Mouse (Mus musculus): ENCODE measurements around the gene Acot12. TPM values are rescaled to one million over a fixed set of nuclear protein-coding genes. Genes with fewer than 3 reads are reported as not detected.

The Acot12 gene
- polyA plus RNA-seq, 1 experiment = 47.7 TPM

- TF ChIP-seq POLR2A (IDR thresholded peaks at IDR 0.05; ENCODE audit: low read depth, low read length) = no peak
- TF ChIP-seq CTCF (conservative IDR thresholded peaks at IDR 0.05; ENCODE audit: insufficient read depth, insufficient read length, low read depth, low read length) = no peak
- Histone ChIP-seq H3K27ac (ENCODE audit: insufficient read depth, low read depth, low read length) (no peak overlapping the region), H3K36me3 (ENCODE audit: control insufficient read depth, insufficient read depth, low read length) (peaks cover 1% of the 10 kb centered on the region; the same call in 1 of the 2 replicates), H3K27me3 (replicated peaks; ENCODE audit: control insufficient read depth, insufficient read depth, low read length) (no peaks in the 10 kb centered on the region), H3K4me1 (ENCODE audit: control insufficient read depth, insufficient read depth, low read length) (peaks cover 3% of the 10 kb centered on the region; the same call in 1 of the 2 replicates), H3K4me3 (ENCODE audit: insufficient read depth, low read depth, low read length) (no peak overlapping the region)
- DNase-seq = peak; percentile 58
- 62% methylated on average over 6 of the region's 6 CpGs for WGBS
Measured at GRCm38 (mm10) chr13:91796916-91797315, 55.6 kb downstream of the Acot12 start.

DNA sequence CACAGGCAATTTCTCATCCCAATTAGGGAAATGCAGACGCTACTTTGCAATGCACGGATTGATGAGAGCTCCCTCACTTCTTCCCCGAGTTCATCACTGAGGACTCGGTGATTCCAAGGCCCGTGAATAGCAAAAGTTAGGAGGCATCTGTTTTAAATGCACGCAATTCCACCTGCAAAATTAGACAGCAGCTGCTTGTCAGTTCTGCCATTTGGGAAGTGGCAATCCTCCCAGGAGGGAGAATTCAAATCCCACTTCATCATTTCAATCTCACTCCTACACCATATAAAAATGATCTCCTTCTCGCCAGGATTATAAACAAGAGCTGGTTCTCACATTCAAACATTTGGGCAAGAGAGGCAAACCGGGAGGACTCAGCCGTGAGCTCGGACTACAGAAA lies 56.1 kb downstream of the Acot12 start:
- Histone ChIP-seq H3K27me3 (replicated peaks; ENCODE audit: control insufficient read depth, insufficient read depth, low read length) (no peaks in the 10 kb centered on the region), H3K4me1 (ENCODE audit: control insufficient read depth, insufficient read depth, low read length) (peaks cover 3% of the 10 kb centered on the region; the same call in 1 of the 2 replicates), H3K4me3 (ENCODE audit: insufficient read depth, low read depth, low read length) (no peak overlapping the region), H3K36me3 (ENCODE audit: control insufficient read depth, insufficient read depth, low read length) (peaks cover 1% of the 10 kb centered on the region; the same call in 1 of the 2 replicates), H3K27ac (ENCODE audit: insufficient read depth, low read depth, low read length) (no peak overlapping the region)
- DNase-seq = no peak
- TF ChIP-seq CTCF (conservative IDR thresholded peaks at IDR 0.05; ENCODE audit: insufficient read depth, insufficient read length, low read depth, low read length) (no peak), POLR2A (IDR thresholded peaks at IDR 0.05; ENCODE audit: low read depth, low read length) (no peak)
- 94% methylated on average over 10 of the region's 10 CpGs for WGBS

GRCm38 (mm10) chr13:91801726-91802125 lies 60.4 kb downstream of the Acot12 start:
- 83% methylated on average over 5 of the region's 5 CpGs for WGBS
- Histone ChIP-seq H3K36me3 (ENCODE audit: control insufficient read depth, insufficient read depth, low read length) (peaks cover 4% of the 10 kb centered on the region; the same call in 1 of the 2 replicates), H3K4me3 (ENCODE audit: insufficient read depth, low read depth, low read length) (no peak overlapping the region)

GRCm38 (mm10) chr13:91807155-91807839 lies 66.0 kb downstream of the Acot12 start, which contains the start of gene Zcchc9:
Gene Zcchc9, minus strand, starts transcription at chr13:91807705.
- peaks cover 2% of the 10 kb centered on the region; the same call in 1 of the 2 replicates for H3K36me3 ChIP-seq (ENCODE audit: control insufficient read depth, insufficient read depth, low read length)
- H3K27ac ChIP-seq (ENCODE audit: insufficient read depth, low read depth, low read length) = peak within 1 kb of the TSS; percentile 70
- WGBS = under 1% methylated on average over 50 of the region's 50 CpGs
- no peaks in the 10 kb centered on the region for H3K27me3 ChIP-seq (replicated peaks; ENCODE audit: control insufficient read depth, insufficient read depth, low read length)
- DNase-seq = peak; percentile 93
- TF ChIP-seq CTCF (conservative IDR thresholded peaks at IDR 0.05; ENCODE audit: insufficient read depth, insufficient read length, low read depth, low read length) (peak; percentile 38; the same call in 1 of the 2 replicates), POLR2A (IDR thresholded peaks at IDR 0.05; ENCODE audit: low read depth, low read length) (peak; percentile 85)
- no peaks in the 10 kb centered on the region; the same call in 1 of the 2 replicates for H3K4me1 ChIP-seq (ENCODE audit: control insufficient read depth, insufficient read depth, low read length)
- peak within 1 kb of the TSS; percentile 95 for H3K4me3 ChIP-seq (ENCODE audit: insufficient read depth, low read depth, low read length)

More at GRCm38 (mm10) chr13:91801726-91802125, 60.4 kb downstream of the Acot12 start:
- no peaks in the 10 kb centered on the region; the same call in 1 of the 2 replicates for H3K4me1 ChIP-seq (ENCODE audit: control insufficient read depth, insufficient read depth, low read length)
- H3K27me3 ChIP-seq (replicated peaks; ENCODE audit: control insufficient read depth, insufficient read depth, low read length) = no peaks in the 10 kb centered on the region
- TF ChIP-seq POLR2A (IDR thresholded peaks at IDR 0.05; ENCODE audit: low read depth, low read length) (no peak), CTCF (conservative IDR thresholded peaks at IDR 0.05; ENCODE audit: insufficient read depth, insufficient read length, low read depth, low read length) (no peak)
- H3K27ac ChIP-seq (ENCODE audit: insufficient read depth, low read depth, low read length) = no peak overlapping the region
- no peak for DNase-seq

DNA sequence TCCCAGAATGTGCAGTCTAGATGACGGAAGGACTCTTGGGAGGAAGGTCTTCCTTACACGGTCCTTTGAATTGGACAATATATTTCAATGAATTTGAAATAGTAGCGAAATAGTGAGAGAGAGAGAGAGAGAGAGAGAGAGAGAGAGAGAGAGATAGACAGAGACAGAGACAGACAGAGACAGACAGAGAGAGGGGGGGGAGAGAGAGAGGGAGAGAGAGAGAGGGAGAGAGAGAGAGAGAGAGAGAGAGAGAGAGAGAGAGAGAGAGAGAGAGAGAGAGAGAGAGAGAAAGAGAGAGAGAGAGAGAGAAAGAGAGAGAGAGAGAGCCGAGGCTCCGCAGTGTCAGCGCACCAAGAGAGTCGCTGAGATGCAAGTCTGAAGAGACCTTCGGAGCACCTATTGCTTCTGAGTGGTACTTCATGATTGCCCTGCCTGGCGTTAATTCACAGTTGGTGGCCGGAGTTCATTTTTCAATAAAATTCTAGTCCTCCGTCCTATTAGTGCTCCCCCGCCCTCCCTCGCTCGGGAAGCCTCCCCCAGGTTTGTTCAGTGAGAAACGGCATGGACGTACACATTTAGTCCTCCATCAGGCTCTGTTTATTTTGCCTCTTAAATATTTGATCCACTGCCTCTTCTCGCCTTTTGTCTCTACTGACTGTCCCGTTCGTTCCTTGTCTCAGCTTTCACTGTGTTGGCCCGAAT lies 66.7 kb downstream of the Acot12 start:
- WGBS = 16% methylated on average over 20 of the region's 20 CpGs
- peaks cover 2% of the 10 kb centered on the region; the same call in 1 of the 2 replicates for H3K36me3 ChIP-seq (ENCODE audit: control insufficient read depth, insufficient read depth, low read length)
- TF ChIP-seq POLR2A (IDR thresholded peaks at IDR 0.05; ENCODE audit: low read depth, low read length) = no peak
- TF ChIP-seq CTCF (conservative IDR thresholded peaks at IDR 0.05; ENCODE audit: insufficient read depth, insufficient read length, low read depth, low read length) = no peak
- H3K27ac ChIP-seq (ENCODE audit: insufficient read depth, low read depth, low read length) = peak overlapping the region; percentile 70
- no peak for DNase-seq
- H3K4me1 ChIP-seq (ENCODE audit: control insufficient read depth, insufficient read depth, low read length) = no peaks in the 10 kb centered on the region; the same call in 1 of the 2 replicates
- H3K4me3 ChIP-seq (ENCODE audit: insufficient read depth, low read depth, low read length) = peak overlapping the region; percentile 95
- no peaks in the 10 kb centered on the region for H3K27me3 ChIP-seq (replicated peaks; ENCODE audit: control insufficient read depth, insufficient read depth, low read length)

DNA sequence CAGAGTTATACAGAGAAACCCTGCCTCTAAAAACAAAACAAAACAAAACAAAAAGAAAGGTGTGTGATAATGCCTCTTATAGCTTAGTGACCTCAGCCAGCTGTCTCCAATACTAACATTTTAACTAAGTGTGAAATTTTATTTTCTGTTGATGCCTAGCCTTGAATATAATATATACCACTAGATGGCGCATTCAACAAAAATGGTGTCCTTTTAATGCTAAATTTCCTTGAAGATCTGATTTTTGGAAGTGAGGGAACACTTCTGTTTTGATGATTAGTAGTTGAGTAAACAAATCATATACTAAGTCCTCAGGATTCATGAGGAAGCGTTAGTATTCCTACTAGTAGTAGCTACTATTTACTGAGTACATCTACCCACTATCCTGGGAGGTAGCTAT lies 68.2 kb downstream of the Acot12 start:
- H3K4me3 ChIP-seq (ENCODE audit: insufficient read depth, low read depth, low read length) = no peak overlapping the region
- H3K27me3 ChIP-seq (replicated peaks; ENCODE audit: control insufficient read depth, insufficient read depth, low read length) = no peaks in the 10 kb centered on the region
- WGBS = 40% methylated on average over 2 of the region's 2 CpGs
- peaks cover 2% of the 10 kb centered on the region; the same call in 1 of the 2 replicates for H3K36me3 ChIP-seq (ENCODE audit: control insufficient read depth, insufficient read depth, low read length)
- no peak overlapping the region for H3K27ac ChIP-seq (ENCODE audit: insufficient read depth, low read depth, low read length)
- H3K4me1 ChIP-seq (ENCODE audit: control insufficient read depth, insufficient read depth, low read length) = no peaks in the 10 kb centered on the region; the same call in 1 of the 2 replicates
- DNase-seq = peak; percentile 32
- TF ChIP-seq POLR2A (IDR thresholded peaks at IDR 0.05; ENCODE audit: low read depth, low read length) (no peak), CTCF (conservative IDR thresholded peaks at IDR 0.05; ENCODE audit: insufficient read depth, insufficient read length, low read depth, low read length) (no peak)

- TF ChIP-seq CTCF (conservative IDR thresholded peaks at IDR 0.05; ENCODE audit: insufficient read depth, insufficient read length, low read depth, low read length) (no peak), POLR2A (IDR thresholded peaks at IDR 0.05; ENCODE audit: low read depth, low read length) (no peak)
- WGBS = 94% methylated on average over 5 of the region's 5 CpGs
- DNase-seq = no peak
- H3K4me1 ChIP-seq (ENCODE audit: control insufficient read depth, insufficient read depth, low read length) = no peaks in the 10 kb centered on the region
- no peaks in the 10 kb centered on the region for H3K36me3 ChIP-seq (ENCODE audit: control insufficient read depth, insufficient read depth, low read length)
- no peak overlapping the region for H3K27ac ChIP-seq (ENCODE audit: insufficient read depth, low read depth, low read length)
- H3K4me3 ChIP-seq (ENCODE audit: insufficient read depth, low read depth, low read length) = no peak overlapping the region
- no peaks in the 10 kb centered on the region for H3K27me3 ChIP-seq (replicated peaks; ENCODE audit: control insufficient read depth, insufficient read depth, low read length)
Measured at GRCm38 (mm10) chr13:91814670-91815069, 73.4 kb downstream of the Acot12 start.
